ENCODE assay signal across 26 mouse cellular contexts in genomic region chr7:89967235-89967634, GRCm38 (mm10).
"Had no signal": no experiment of that assay in that cellular context is flagged by ENCODE, and none has a peak within 500 bp of the region (broad histone marks: within the 10 kb centered on the region; RNA-seq: fewer than 3 reads in every experiment).

No protein-coding gene starts in this region.

- DNase-seq: gastrocnemius, postnatal 14 days; gastrocnemius, postnatal 36 days; heart, adult 2 months; heart, postnatal 4 days; kidney, adult 11 months; kidney, adult 2 months; kidney, adult 9 months; kidney, postnatal 25 days; kidney, postnatal 4 days; liver; liver, embryonic 13.5 days had no signal

- H3K9me3 ChIP-seq: heart, embryonic 13.5 days; heart, embryonic 15.5 days; hindbrain, embryonic 10.5 days; hindbrain, embryonic 12.5 days; kidney, embryonic 15.5 days; limb, embryonic 10.5 days; limb, embryonic 12.5 days; liver, embryonic 13.5 days had no signal

- H3K4me2 ChIP-seq: heart, embryonic 11.5 days; heart, embryonic 13.5 days; heart, embryonic 15.5 days; hindbrain, embryonic 12.5 days; hindbrain, embryonic 14.5 days; kidney, embryonic 15.5 days; limb, embryonic 12.5 days; liver, embryonic 11.5 days; liver, embryonic 13.5 days had no signal

- H3K9ac ChIP-seq: heart, embryonic 13.5 days; heart, embryonic 15.5 days; hindbrain, embryonic 12.5 days; hindbrain, embryonic 14.5 days; kidney, embryonic 15.5 days; limb, embryonic 12.5 days; liver, embryonic 13.5 days had no signal

- H3K27me3 ChIP-seq: heart, embryonic 13.5 days; heart, embryonic 15.5 days; hindbrain, embryonic 12.5 days; kidney, embryonic 15.5 days; limb, embryonic 12.5 days; liver, embryonic 13.5 days had no signal

- H3K4me1 ChIP-seq: heart, embryonic 13.5 days; heart, embryonic 15.5 days; hindbrain, embryonic 10.5 days; hindbrain, embryonic 12.5 days; kidney, embryonic 15.5 days; limb, embryonic 10.5 days; limb, embryonic 12.5 days had no signal

- H3K27ac ChIP-seq: heart, adult 2 months; heart, embryonic 13.5 days; heart, embryonic 15.5 days; hindbrain, embryonic 10.5 days; hindbrain, embryonic 12.5 days; hindbrain, embryonic 14.5 days; kidney, embryonic 15.5 days; kidney, postnatal 0 days; layer of hippocampus, adult 2 months; left cerebral cortex, adult 2 months; limb, embryonic 10.5 days; limb, embryonic 12.5 days; liver, embryonic 13.5 days had no signal

- ATAC-seq: hindbrain, embryonic 16.5 days; intestine, embryonic 16.5 days had no signal

- H3K4me3 ChIP-seq: heart, adult 2 months; heart, embryonic 13.5 days; heart, embryonic 15.5 days; hindbrain, embryonic 10.5 days; hindbrain, embryonic 12.5 days; kidney, embryonic 15.5 days; layer of hippocampus, adult 2 months; left cerebral cortex, adult 2 months; limb, embryonic 10.5 days; limb, embryonic 12.5 days; liver, embryonic 13.5 days had no signal
